Mouse (Mus musculus) liver, embryonic 12.5 days (tissue): ENCODE measurements around the gene Myh6. TPM values are rescaled to one million over a fixed set of nuclear protein-coding genes. Genes with fewer than 3 reads are reported as not detected.
"Not testable (repeated sequence)": the region's sequence is repeated elsewhere in the genome, so short reads cannot be mapped to it uniquely, and the experiment has no call there.

Source experiments
- ATAC-seq: fragments of 200-750 bp; cut with Nextera tagmentation; 2 replicates; pipeline ENCODE4 v1.8.0; 2017; ENCODE audit warnings: moderate number of reproducible peaks, mild to moderate bottlenecking, moderate library complexity
- H3K27ac ChIP-seq: fragments of 300-500 bp; sonication (generic); 2 replicates; pipeline ENCODE4 v1.5.1; 2016; ENCODE audit warnings: mild to moderate bottlenecking
- H3K27me3 ChIP-seq: fragments of 300-500 bp; sonication (generic); replicated peaks from 2 replicates; pipeline ENCODE4 v1.6.1; 2016; ENCODE audit warnings: mild to moderate bottlenecking, moderate library complexity
- H3K36me3 ChIP-seq: fragments of 300-500 bp; sonication (generic); 2 replicates; pipeline ENCODE4 v1.6.1; 2016; ENCODE audit warnings: mild to moderate bottlenecking, moderate library complexity
- H3K4me1 ChIP-seq: fragments of 300-500 bp; sonication (generic); 2 replicates; pipeline ENCODE4 v1.6.1; 2016
- H3K4me2 ChIP-seq: fragments of 300-500 bp; sonication (generic); 2 replicates; pipeline ENCODE4 v1.6.1; 2016; ENCODE audit warnings: mild to moderate bottlenecking, moderate library complexity
- H3K4me3 ChIP-seq: fragments of 300-500 bp; sonication (generic); 2 replicates; pipeline ENCODE4 v1.5.1; 2016; ENCODE audit warnings: mild to moderate bottlenecking, moderate library complexity
- H3K9ac ChIP-seq: fragments of 300-500 bp; sonication (generic); 2 replicates; pipeline ENCODE4 v1.6.1; 2016; ENCODE audit warnings: mild to moderate bottlenecking, moderate library complexity
- H3K9me3 ChIP-seq: fragments of 300-500 bp; sonication (generic); replicated peaks from 2 replicates; pipeline ENCODE4 v1.6.1; 2016; ENCODE audit warnings: mild to moderate bottlenecking, moderate library complexity
- WGBS: fragments of 180-500 bp; shearing (Covaris S2); methylation state at CpG from one replicate; pipeline ENCODE4 v1.1.7; 2016; ENCODE audit not compliant: insufficient replicate concordance; 5-methylcytosine and 5-hydroxymethylcytosine counted together
- polyA plus RNA-seq: library from polyadenylated mRNA; unstranded; fragments of >200 nt; fragmentation: Nextera tagmentation; extraction: Ambion mirVana; gene quantifications from 2 replicates; pipeline ENCODE4 v1.2.1, GENCODE M21; 2016

Gene Myh6
- polyA plus RNA-seq, 1 experiment from 2014 or later, result 1.2 TPM

DNA sequence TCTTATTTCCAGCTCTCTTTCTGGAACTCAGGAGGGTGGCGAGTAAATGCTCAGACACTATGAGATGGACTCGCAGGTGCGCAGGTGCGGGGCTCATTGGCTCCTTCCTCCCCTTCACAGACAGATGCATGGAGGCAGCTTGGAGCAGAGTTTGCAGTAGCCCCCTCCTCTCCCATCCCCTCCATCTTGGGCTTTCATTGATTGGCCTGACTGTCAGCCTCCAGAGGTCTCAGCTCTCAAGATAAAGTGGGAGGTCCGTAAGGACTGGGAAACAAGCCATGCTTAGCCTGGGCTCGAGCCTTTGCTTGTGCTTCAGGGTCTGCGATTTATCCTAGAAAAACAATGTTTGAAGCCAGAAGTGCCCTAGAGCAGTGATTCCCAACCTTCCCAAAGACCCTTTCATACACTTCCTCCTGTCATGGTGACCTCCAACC is 36.0 kb upstream of the Myh6 start:
- no peak overlapping the region for H3K4me3 ChIP-seq
- no peaks in the 10 kb centered on the region for H3K9me3 ChIP-seq
- WGBS, result 34% methylated on average over 7 of the region's 7 CpGs
- no peak for ATAC-seq
- H3K9ac ChIP-seq, result no peak overlapping the region
- 0 out of 2 replicates have a peak, but pooled peaks cover 7% of the 10 kb centered on the region for H3K27me3 ChIP-seq
- no peaks in the 10 kb centered on the region for H3K36me3 ChIP-seq
- H3K4me2 ChIP-seq, result no peak overlapping the region
- no peak overlapping the region for H3K27ac ChIP-seq
- peaks cover 22% of the 10 kb centered on the region for H3K4me1 ChIP-seq

GRCm38 (mm10) chr14:55001938-55002686 is 35.4 kb upstream of the Myh6 start:
- no peak overlapping the region for H3K27ac ChIP-seq
- 26% methylated on average over 12 of the region's 12 CpGs for WGBS
- H3K9me3 ChIP-seq, result no peaks in the 10 kb centered on the region
- peaks cover 22% of the 10 kb centered on the region for H3K4me1 ChIP-seq
- ATAC-seq, result no peak
- peaks cover 13% of the 10 kb centered on the region; the same call in 1 of the 2 replicates for H3K27me3 ChIP-seq
- H3K36me3 ChIP-seq, result no peaks in the 10 kb centered on the region
- H3K9ac ChIP-seq, result no peak overlapping the region
- H3K4me2 ChIP-seq, result no peak overlapping the region
- no peak overlapping the region for H3K4me3 ChIP-seq

DNA sequence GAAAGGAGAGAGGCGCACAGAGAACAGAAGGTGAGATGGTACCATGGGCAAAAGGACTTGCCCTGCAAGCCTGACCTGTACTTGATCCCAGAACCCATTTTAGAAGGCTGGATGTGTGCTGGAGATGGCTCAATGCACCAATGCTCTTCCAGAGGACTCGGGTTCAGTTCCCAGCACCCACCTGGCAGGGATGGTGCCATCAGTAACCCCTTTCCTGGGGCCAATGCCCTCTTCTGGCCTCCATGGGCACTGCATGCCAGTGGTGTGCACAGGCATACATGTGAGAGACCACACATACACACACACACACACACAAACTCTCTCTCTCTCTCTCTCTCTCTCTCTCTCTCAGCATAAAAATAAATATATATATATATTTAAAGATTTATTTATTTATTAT is 34.7 kb upstream of the Myh6 start:
- Histone ChIP-seq H3K36me3 (no peaks in the 10 kb centered on the region), H3K27ac (no peak overlapping the region), H3K27me3 (peaks cover 18% of the 10 kb centered on the region; the same call in 1 of the 2 replicates), H3K4me1 (peaks cover 22% of the 10 kb centered on the region), H3K4me2 (no peak overlapping the region), H3K9ac (no peak overlapping the region), H3K4me3 (no peak overlapping the region), H3K9me3 (no peaks in the 10 kb centered on the region)
- ATAC-seq, result no peak
- WGBS, result 83% methylated on average over 2 of the region's 2 CpGs

GRCm38 (mm10) chr14:55000814-55001213 is 34.1 kb upstream of the Myh6 start:
- Histone ChIP-seq H3K9me3 (no peaks in the 10 kb centered on the region), H3K4me2 (no peak overlapping the region), H3K9ac (no peak overlapping the region), H3K4me1 (peaks cover 22% of the 10 kb centered on the region), H3K36me3 (no peaks in the 10 kb centered on the region), H3K4me3 (no peak overlapping the region), H3K27me3 (peaks cover 24% of the 10 kb centered on the region), H3K27ac (no peak overlapping the region)
- WGBS, result 67% methylated on average over 6 of the region's 6 CpGs
- ATAC-seq, result no peak

DNA sequence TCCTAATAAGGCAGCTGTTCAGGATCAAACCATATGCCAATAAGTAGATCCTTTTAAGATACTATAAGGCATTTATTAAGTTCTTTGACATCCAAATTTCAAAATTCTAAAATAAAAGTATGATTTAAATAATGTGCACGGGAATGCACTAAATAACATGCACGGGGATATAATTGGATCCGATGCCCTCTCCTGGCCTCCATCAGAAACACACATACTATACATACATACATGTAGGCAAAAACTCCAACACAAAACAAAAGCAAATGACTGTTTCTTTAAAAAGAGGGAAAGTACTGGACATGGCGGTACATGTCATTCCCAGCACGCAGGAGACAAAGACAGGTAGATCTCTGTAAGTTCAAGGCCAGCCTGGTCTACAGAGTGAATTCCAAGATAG is 33.1 kb upstream of the Myh6 start:
- ATAC-seq, H3K9ac ChIP-seq, H3K27ac ChIP-seq, H3K4me2 ChIP-seq, H3K4me3 ChIP-seq, H3K36me3 ChIP-seq, H3K9me3 ChIP-seq: not testable (repeated sequence)
- WGBS, result 70% methylated on average over 5 of the region's 5 CpGs
- Histone ChIP-seq H3K27me3 (peaks cover 32% of the 10 kb centered on the region), H3K4me1 (peaks cover 21% of the 10 kb centered on the region)

- Histone ChIP-seq H3K27ac (no peak overlapping the region), H3K4me3 (no peak overlapping the region), H3K9me3 (no peaks in the 10 kb centered on the region), H3K9ac (no peak overlapping the region), H3K36me3 (no peaks in the 10 kb centered on the region), H3K4me2 (no peak overlapping the region), H3K27me3 (peaks cover 38% of the 10 kb centered on the region), H3K4me1 (peaks cover 15% of the 10 kb centered on the region)
- no peak for ATAC-seq
Measured at GRCm38 (mm10) chr14:54998680-54999079, 32.0 kb upstream of the Myh6 start.

DNA sequence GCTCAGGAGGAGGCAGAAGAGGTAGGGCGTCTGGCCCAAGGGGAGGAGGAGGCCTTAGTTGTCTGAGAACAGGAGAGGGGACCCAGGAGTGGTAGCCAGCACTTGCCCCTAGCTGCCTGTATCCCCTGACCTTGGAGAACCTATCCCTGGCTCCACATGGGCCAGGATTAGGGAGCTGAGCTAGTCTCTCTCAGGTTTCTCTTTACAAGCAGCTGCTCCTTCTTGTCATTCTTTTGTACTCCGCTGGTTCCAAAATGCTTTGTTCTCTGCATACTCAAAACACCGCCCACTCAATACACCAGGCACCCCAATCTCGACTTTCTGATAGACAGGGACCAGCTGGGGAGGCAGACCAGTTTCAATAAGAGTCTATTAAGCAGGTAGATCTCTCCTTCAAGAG is 30.6 kb upstream of the Myh6 start:
- 55% methylated on average over 4 of the region's 4 CpGs for WGBS
- no peak for ATAC-seq
- peaks cover 47% of the 10 kb centered on the region for H3K27me3 ChIP-seq
- H3K9me3 ChIP-seq, result no peaks in the 10 kb centered on the region
- no peaks in the 10 kb centered on the region for H3K36me3 ChIP-seq
- H3K9ac ChIP-seq, result no peak overlapping the region
- H3K4me3 ChIP-seq, result no peak overlapping the region
- H3K4me2 ChIP-seq, result no peak overlapping the region
- H3K4me1 ChIP-seq, result 0 out of 2 replicates have a peak, but pooled peaks cover 6% of the 10 kb centered on the region
- H3K27ac ChIP-seq, result no peak overlapping the region

DNA sequence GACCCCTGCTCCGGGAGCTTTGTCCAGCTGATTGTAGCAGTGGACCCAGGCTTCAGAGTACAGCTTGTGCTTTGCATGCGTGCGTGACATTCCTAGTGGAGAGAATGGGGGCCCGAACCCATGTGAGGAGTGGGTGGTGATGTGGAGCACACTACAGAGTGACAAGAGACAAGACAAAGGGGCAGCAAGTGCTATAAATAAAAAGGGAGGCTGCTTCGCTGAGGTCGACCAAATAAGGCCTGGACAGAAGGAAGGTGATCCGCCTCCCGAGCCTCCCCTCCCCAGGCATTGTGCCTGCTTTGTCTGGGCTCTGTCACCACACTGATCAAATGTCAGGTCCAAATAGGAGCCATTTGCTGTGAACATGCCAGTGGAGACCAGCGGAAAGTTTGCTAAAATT is 30.1 kb upstream of the Myh6 start:
- Histone ChIP-seq H3K27ac (no peak overlapping the region), H3K27me3 (peaks cover 47% of the 10 kb centered on the region), H3K4me2 (no peak overlapping the region), H3K9me3 (no peaks in the 10 kb centered on the region), H3K4me3 (no peak overlapping the region), H3K4me1 (0 out of 2 replicates have a peak, but pooled peaks cover 6% of the 10 kb centered on the region), H3K36me3 (no peaks in the 10 kb centered on the region), H3K9ac (no peak overlapping the region)
- 63% methylated on average over 9 of the region's 9 CpGs for WGBS
- no peak for ATAC-seq

DNA sequence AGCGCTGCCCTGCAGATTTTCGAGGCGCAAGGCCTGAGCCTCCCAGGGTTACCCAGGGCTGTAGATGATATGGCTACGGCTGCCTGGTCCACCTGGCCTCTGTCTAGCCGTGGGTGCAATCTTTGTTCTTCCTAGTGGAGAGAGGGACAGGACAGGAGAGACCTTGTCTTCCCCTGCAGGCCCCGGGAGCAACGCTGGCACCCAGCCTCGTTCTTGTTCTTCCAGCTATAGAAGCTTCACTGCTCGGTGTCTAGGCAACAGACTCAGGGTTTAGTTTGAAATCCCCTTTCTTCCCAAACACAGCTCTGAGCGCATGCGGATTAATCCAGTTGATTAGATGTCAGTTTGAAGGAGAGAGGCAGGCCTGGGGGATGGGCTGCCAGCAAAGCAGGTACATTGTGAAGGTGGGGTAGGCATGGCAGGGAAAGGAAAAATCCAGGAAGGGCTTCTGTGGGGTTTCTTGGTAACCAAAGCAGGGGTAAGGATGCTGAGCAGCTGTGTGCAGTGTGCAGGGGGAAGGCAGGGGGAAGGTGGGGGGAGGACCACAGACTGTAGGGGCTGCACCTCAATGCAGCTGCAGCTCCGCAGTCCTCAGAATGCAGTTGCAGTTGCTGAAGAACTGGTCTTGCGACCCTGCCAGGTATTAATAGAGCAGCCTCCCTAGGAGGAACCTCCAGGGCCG is 28.9 kb upstream of the Myh6 start:
- Histone ChIP-seq H3K4me2 (no peak overlapping the region), H3K27me3 (peaks cover 50% of the 10 kb centered on the region), H3K9ac (no peak overlapping the region), H3K4me3 (no peak overlapping the region), H3K9me3 (no peaks in the 10 kb centered on the region), H3K27ac (no peak overlapping the region), H3K4me1 (0 out of 2 replicates have a peak, but pooled peaks cover 6% of the 10 kb centered on the region), H3K36me3 (no peaks in the 10 kb centered on the region)
- 50% methylated on average over 14 of the region's 14 CpGs for WGBS
- ATAC-seq, result no peak

GRCm38 (mm10) chr14:54994869-54995186 is 28.1 kb upstream of the Myh6 start:
- Histone ChIP-seq H3K36me3 (no peaks in the 10 kb centered on the region), H3K4me1 (0 out of 2 replicates have a peak, but pooled peaks cover 6% of the 10 kb centered on the region), H3K4me3 (no peak overlapping the region), H3K4me2 (no peak overlapping the region), H3K27me3 (peaks cover 50% of the 10 kb centered on the region), H3K9me3 (no peaks in the 10 kb centered on the region), H3K9ac (no peak overlapping the region), H3K27ac (no peak overlapping the region)
- ATAC-seq, result no peak

GRCm38 (mm10) chr14:54994136-54994868 is 27.6 kb upstream of the Myh6 start, which contains the start of gene Myh7:
TSS of gene Myh7 (minus strand) at chr14:54994626.
- no peak within 1 kb of the TSS for H3K9ac ChIP-seq
- no peak within 1 kb of the TSS for H3K27ac ChIP-seq
- WGBS, result 43% methylated on average over 11 of the region's 11 CpGs
- no peak within 1 kb of the TSS for H3K4me2 ChIP-seq
- peaks cover 50% of the 10 kb centered on the region for H3K27me3 ChIP-seq
- H3K4me1 ChIP-seq, result 0 out of 2 replicates have a peak, but pooled peaks cover 6% of the 10 kb centered on the region
- H3K9me3 ChIP-seq, result no peaks in the 10 kb centered on the region
- H3K4me3 ChIP-seq, result no peak within 1 kb of the TSS
- no peaks in the 10 kb centered on the region for H3K36me3 ChIP-seq
- ATAC-seq, result no peak

- H3K9ac ChIP-seq, result no peak overlapping the region
- no peaks in the 10 kb centered on the region for H3K9me3 ChIP-seq
- H3K4me3 ChIP-seq, result no peak overlapping the region
- H3K27ac ChIP-seq, result no peak overlapping the region
- no peak for ATAC-seq
- H3K27me3 ChIP-seq, result peaks cover 50% of the 10 kb centered on the region
- no peaks in the 10 kb centered on the region for H3K36me3 ChIP-seq
- WGBS, result 56% methylated on average over 10 of the region's 10 CpGs
- no peak overlapping the region for H3K4me2 ChIP-seq
- H3K4me1 ChIP-seq, result 0 out of 2 replicates have a peak, but pooled peaks cover 6% of the 10 kb centered on the region
Measured at GRCm38 (mm10) chr14:54993636-54994035, 26.9 kb upstream of the Myh6 start.
